Mouse (Mus musculus) kidney, postnatal 14 days (tissue): Measurements from ENCODE around the gene Uqcr10.

Experiments used
- DNase-seq: peaks from one replicate; pipeline ENCODE4 v3.0.0; 2022; ENCODE audit warnings: mixed read lengths

Gene Uqcr10

DNA sequence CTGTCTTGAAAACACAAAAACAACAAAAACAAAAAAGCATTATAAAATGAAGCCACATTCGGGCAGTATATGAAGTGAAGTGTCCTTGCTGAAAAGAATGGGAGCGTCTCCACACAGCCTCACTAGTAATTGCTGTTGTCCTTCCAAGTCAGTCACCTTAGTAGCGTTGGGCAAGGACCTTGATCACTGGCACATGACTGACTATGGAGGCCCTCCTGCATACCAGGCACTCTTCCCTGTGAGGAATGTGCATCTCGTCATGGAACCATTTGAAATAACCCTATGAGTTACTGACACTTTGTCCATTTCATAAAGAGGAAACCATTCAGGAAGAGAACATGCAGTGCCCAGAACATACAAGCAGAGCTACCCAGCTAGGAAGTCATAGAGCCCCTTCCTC is 32.4 kb downstream of the Uqcr10 start:
- no peak for DNase-seq

DNA sequence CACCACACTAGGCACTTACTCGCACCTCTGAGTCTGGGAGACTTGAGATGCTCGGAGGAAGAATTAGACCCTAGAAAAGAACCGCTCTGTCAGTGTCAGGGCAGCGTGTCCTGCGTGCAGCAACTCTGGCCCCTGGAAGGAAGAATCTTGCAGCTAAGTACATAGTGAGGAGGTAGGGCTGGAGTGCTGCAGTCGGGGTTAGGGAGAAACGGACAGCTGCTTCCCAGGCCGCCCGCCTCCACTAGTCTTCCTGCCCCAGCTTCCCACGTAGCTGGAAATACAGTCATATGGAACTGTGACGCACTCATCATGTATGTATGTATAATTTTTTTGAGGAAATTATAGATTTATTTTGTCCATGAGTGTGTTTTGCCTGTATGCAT is 41.7 kb downstream of the Uqcr10 start:
- DNase-seq: no peak

DNA sequence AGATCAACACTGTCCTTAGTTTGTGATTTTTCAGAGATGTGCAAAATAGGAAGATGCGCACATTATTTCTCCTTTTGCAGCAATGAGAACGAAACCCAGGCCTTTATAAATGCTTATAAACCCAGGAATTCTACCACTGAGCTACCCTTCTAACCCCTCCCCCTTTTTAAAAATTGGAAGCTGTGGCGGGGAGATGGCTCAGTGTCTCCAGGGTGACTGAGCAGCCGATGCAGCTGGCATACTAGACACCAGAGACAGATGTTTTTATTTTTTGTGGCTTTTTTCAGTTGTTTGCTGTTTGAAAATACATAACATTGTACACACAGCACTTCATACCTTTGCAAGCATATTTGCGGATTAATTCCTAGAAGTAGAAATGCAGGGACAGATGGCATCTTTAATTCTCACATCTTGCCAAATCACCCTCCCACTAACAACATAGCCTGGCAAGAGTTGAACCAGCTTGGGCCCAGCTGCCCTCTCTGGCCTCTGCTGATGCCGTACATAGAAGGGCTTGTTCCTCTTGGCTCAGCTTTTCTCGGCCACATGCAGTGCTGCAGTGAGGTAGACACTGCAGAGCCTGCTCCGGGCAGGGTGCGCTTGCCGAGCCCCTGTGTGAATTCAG is 42.2 kb downstream of the Uqcr10 start:
- no peak for DNase-seq

DNA sequence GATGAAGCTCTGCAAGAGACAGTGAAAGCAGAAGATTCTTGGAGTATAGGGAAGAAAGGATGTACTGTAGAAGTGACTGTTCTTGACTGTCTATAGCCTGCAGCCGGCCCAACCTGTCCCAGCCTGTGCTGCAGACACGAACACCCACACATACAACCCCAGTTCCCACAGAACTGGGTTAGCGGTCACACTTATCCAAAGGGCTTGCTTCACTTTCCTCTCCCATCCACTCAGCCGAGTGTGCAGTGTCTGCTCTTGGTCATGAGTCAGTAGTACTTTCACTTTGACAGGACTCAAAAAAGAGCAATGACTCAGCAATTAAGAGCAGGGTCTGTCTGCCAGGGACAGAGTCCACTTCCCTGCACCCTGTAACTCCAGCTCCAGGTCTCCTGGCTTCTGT is 42.8 kb downstream of the Uqcr10 start:
- no peak for DNase-seq

DNA sequence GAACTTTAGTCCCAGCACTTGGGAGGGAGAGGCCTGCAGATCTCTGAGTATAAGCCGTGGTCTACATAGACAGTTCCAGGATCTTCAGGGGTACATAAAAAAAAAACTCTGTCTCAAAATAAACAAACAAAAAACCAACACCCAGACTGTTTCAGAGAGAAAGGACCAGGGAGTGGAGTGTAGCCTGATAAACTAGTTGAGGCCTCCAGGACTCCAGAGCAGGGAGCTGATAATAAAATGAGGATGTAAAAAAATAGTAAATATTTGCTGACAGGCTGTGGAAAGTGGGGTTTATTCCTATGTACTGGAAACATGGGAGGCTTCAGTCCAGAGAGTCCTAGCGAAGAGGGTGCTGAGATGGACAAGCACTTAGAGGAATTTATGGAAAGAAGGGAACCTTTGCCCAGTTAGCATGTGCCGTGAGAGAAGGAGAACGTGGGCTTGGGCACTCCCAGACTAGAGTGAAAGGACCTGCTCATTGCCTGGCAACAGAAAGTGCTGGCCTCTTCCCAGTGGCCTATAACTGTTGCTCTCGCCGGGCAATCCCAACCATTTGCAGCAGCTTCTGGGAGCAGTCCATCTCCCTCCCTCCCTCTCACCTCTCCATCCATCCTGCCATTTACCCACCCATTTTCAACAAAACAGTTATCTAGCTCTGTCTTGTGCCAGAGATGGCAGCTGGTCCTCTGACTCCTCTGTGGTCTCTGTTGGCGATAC is 43.7 kb downstream of the Uqcr10 start:
- DNase-seq: no peak

DNA sequence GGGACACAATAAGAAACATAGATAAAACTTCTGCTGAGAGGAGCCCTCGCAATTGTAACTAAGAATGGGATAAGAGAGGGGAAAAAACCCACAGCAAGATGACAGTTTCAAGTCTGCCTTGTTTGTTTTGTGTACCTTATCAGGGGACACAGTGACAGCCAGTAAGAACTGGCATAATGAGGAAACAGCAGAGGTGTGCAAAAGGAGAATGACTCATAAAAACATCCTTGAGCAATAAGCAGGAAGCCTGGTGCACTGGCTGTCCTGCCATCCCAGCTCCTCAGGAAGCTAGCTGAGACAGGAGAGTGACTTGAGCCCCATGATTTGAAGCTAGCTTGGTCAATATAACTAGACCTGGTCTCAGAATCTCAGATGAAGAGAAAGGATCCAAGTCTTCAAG is 44.3 kb downstream of the Uqcr10 start:
- no peak for DNase-seq
